Mouse (Mus musculus) mouse embryonic stem cell (cell line): ENCODE data around the gene Calm4.
"Not testable (repeated sequence)": the region's sequence is repeated elsewhere in the genome, so short reads cannot be mapped to it uniquely, and the experiment has no call there.

Source experiments
- in situ Hi-C, 2 experiments: fragments of 300-500 bp; cut with MboI; formaldehyde crosslinking; loops; 1 replicate in 1 of 2; 3 replicates in 1 of 2; pipeline ENCODE4 v1.14.3; 2019 to 2020; ENCODE audit warnings: low sequenced_read_pairs in 2 of 2, low pct_unique_long_range_greater_than_20kb in 1 of 2, mixed read lengths in 1 of 2; ENCODE audit not compliant: unreplicated experiment in 1 of 2

Gene Calm4

DNA sequence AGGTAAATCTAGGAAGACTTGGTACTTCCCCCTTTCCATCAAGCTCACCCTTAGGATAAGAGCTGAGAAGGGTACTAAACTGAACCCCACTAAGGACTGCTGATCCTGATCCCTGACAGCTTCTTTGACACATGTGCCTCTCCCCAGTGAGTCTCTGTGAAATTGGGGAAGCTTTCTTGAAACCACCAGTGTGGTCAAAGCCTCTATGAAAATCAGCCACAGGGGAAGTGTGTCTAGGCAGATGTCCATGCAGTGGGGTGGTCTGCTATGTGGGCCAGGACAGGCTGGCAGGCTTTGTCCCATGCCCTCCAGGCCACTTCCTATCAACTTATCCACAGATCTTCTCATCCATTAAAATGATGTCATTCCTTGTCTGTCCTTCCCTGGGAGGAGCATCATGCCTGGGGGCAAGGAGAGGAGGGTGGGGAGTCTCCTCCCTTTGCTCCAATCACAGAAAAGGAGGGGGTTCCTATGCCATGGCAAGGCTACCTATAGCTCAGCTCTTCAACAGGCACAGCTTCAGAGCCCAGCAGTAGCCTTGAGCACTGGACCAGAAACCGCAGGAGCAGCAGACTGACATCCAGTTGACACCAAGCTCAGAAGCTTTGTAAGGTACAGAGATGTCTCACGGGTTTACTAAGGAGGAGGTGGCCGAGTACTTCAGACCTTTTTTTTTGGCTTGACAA lies 16.2 kb downstream of the Calm4 start, which contains the start of gene Calm5:
TSS of gene Calm5 (plus strand) at position 526 of the 686 bp plus-strand sequence.
- in situ Hi-C loops, result not testable (repeated sequence)

DNA sequence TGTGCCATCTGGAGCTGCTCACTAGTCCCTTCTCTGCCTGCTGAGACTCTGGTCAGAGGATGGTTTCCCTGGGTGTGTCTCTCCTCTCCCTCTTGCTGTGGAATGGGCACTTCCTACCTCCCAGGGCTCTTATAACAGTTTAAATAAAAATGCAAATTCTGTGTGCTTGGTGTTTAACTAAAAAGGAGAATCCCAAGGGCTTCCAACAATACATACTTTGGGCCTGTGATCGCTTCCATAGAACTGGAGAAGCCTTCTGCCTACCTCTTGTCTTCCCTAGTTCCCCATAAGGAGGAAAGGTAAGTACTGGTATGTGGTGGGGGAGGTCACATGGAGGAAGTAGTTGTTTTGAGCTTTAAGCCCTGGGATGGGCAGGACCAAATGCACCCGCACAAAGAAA lies 17.3 kb downstream of the Calm4 start:
- in situ Hi-C loops, result no loop called here

DNA sequence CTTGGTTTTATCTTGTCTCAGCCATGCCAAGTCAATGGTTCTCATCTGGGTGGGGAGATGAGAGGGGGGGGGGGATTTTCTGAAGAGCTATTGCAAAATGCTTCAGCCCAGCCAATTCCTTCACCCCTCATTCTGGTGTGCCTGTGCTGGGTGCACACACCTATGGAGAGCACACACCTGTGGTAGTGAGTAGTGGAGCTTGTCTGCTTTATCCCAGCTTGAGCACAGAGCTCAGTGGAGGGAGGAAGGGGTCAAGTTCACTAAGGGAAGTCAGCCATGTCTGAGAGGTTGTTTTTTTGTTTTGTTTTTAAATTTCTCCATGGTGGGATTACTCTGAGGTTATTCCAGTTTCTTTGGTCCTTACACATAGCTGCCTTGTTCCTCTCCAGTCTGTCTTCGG lies 18.7 kb downstream of the Calm4 start:
- in situ Hi-C loops, result no loop called here

DNA sequence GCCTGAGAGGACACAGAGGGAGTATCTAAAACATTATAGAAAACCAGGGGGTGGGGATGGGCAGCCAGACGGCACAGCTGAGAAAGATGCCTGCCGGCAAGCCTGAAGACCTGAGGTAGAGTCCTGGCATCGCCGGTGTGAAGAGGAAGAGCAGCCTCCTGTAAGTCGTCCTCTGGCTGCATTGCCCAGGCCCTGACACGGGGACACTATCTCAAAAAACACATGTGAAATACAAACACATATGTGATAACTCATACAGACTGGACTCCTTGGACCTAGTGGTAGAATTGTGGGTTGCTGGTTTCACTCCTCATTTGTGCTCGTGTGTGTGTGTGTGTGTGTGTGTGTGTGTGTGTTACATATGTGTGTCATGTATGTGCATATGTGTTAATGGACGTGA lies 23.7 kb downstream of the Calm4 start:
- in situ Hi-C loops, result no loop called here

DNA sequence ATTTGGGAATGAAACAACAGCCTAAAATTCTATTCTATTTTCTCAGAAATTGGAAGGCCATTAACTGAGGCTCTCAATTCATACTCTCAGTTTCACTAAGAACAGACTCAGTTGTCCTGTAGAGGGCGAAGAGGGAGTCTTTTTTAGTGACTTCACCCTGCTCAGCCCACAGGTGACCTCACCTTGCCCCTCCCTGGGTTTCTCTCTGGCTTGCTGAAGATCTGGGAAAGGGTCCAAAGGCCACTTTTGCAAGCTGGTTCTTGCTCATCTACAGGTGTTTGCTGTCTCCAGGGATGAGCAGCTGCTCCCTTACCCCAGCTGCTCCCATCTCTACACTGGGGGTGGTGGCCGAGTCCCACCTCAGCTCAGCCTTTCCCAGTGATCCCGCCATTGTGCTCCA lies 24.8 kb downstream of the Calm4 start:
- in situ Hi-C loops, result no loop called here

DNA sequence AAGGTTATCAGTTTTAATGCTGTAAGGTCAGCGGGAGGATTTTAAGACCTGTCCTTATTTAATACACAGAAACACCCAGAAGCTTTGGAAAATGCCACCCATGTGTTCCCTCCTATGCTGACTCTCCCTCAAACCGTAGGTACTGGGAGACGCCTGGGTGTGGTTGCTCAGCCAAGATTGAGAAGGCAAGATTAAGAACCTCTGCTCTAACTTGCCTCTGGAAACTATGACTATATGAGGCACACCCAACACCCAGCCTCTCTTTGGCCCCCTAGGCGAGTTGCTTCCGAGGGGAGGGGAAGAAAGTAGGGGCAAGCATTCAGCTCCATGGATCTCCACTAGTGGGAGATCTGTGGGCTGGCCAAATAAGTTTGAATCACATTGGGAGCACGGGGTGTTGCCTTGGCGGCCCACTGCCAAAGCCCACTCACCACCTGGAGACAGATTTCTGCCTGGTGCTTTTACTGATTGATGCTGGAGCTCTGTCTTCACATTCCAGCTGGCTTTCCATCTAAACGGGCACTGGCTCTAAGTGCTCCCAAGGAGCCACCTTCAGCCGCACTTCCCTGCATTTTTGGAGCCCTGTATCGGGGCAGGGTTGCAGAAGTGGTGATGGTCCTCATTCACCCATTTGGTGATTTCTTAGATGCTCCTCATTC lies 25.5 kb downstream of the Calm4 start:
- in situ Hi-C loops, result no loop called here

DNA sequence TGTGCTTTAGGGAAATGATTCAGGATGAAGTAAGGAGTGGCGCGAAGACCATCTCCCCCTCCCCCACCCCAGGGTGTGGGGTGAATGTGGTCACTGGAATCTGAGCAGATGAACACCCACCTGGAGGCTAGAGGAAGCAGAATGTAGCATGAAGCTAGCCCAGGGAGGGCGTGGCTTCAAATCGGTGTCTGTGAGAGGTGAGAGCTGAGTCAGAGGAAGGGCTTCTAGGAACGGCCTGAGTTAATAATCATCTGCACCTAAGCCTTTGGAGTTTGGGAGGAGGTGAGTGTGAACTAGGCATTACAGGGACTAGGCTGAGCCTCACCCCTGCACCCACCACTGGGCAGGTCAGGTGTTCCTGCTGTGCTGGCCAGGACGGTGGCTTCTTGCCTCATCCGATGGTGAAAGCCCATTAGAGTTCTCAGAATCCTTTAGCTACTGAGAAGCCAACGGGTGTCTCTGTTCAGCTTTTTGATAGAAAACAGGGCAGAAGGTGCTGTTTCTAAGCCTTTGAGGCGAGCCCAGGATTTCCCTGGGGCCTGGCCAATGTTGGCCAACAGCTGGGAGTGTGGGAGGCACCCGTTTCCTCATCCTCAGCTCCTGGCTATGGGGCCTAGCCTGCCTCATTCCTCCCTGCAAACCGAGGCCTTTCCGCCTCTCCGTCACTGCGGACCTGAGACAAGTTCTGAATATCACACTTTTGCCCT lies 28.2 kb downstream of the Calm4 start:
- in situ Hi-C loops, result no loop called here

DNA sequence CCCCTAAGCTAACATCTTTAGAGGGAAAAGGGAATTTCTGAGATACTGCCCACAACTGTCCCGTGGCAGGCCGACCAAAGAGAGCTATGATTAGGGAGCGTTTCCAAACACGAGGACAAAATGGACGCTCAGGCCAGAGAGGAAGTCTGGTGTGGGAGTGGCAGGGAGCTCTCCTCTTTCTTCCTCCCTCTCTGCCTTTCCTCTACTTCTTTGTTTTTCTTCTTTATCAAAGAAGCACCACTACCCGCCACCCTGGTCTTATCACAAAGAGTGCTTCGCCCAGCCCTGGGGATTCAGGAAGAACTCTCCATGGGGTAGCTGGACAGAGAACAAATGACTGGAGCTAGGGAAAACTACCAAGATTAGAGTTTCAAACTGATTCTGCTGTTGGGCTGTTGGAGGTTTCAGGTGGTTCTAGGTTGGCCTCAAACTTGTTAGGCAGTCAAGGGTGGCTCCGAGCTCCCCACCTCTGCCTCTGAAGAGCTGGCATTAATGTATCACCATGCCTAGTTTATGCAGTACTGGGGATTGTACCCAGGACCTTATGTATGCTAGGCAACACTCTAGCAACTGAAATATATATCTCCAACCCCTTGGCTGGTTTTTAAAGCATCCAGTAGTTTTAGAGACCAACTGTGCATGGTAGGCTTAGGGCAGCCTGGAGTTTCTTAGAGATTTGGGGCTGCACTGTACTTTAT lies 28.9 kb downstream of the Calm4 start:
- in situ Hi-C loops, result no loop called here

DNA sequence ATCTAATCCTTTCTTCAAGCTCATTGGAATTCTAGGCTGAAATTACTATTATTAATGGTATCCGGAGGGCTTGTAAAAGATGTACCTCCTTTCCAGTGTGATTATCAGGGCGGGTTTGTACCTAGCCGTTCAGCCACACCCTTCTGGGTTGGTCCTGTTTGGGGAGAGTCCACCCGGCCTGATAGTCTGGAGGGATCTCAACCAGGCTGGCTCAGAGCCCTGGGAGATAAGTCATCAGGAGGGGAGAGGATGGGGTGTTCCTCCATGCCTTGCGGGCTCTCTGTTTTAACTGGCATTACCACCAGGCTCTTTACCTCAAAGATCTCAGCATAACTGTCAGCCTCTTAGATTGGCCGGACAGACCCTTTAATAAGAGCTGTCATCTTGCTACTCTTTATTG lies 29.6 kb downstream of the Calm4 start:
- in situ Hi-C loops, result no loop called here

DNA sequence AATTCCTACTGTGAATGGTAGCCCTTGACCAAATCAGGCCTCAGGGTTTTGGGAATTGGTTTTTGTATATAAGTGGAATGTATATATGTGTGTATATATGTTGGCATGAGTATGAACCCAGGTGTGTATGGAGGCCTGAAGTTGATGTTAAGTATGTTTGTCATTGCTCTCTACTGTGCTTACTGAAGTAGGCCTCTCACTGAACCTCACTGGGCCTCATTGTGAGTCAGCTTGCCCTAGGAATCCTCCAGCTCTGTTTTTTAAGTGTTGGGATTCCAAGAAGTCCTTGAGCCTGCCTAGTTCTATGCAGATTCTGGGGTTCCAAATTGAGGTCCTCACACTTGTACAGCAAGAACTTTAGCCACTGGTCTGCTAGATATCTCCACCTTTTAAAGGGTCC lies 32.3 kb downstream of the Calm4 start:
- in situ Hi-C loops, result no loop called here

DNA sequence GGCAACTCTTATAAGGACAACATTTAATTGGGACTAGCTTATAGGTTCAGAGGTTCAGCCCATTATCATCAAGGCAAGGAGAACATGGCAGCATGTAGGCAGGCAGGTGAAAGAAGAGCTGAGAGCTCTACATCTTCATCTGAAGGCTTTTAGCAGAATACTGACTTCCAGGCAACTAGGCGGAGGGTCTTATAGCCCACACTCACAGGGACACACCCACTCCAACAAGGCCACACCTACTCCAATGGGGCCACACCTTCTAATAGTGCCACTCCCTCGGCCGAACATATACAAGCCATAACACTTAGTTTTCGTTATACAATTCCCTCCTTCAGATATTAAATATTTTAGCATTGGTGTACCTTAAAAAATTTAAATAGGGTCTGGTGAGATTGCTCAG lies 35.3 kb downstream of the Calm4 start:
- in situ Hi-C loops, result no loop called here

DNA sequence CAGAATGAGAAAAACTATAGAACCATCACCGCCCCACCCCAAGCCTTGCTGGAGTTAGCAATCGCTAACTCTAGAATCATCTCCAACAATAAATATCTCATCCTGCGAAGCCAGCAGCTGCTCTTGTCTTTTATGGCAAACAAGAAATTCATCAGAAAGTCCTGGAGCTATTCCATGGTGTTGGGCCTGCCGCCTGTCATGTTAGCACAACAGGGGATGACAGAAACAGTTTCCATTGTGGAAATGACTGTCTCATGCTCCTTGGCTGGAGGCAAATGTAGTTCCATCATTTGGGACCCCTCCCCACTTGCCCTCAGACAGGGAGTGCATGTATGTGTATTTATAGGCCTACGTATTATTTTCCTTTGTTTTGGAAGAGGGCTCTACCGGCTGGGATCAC lies 38.9 kb downstream of the Calm4 start:
- in situ Hi-C loops, result loop anchor here in 1 of 2 experiments (25.0 kb wide), 1 partner anchor 214 kb away; no protein-coding TSS in a partner anchor

DNA sequence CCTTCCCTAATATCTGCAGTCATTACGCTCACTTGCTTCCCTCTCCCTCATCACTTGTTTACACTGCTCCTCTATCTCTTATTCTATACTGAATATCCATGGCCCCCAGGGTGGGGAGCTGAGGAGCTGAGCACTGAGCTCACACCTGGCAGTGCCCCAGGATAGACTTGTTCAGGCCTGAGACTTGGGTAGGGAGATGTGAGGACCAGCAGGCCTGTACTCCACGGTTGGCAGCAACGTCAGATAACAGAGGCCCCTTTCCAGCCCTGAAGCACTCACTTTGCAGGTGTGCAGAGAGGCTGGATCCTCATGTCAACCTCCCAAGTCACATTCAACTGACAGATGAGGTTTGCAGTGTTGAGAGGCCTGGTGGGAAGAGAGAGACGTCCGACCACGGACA lies 39.6 kb downstream of the Calm4 start:
- in situ Hi-C loops, result loop anchor here in 1 of 2 experiments (25.0 kb wide), 1 partner anchor 215 kb away; no protein-coding TSS in a partner anchor

DNA sequence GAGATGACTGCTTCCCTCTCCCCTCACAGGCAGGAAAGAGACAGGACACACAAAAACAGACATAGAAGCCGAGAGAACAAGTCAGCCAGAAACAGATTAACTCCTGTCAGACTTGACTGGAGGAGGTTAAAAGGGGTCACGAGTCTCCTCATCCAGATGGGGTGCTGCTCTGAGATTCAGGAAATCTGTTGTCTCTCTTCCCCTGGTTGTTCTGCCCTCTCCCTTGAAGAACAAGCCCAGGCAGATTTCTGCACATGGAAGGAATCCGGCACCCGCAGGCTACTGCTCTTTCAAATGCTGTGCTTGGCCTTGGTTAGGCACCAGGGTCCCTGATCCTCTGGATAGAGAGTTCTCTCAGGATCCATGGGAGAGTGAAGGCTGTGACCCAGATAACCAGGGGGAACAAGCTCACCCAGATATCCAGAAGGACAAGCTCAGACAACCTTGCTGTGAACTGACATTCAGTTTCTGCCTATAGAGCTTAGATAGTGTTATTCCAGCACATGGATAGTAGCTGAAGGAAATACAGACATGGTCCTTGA lies 40.2 kb downstream of the Calm4 start:
- in situ Hi-C loops, result loop anchor here in 1 of 2 experiments (25.0 kb wide), 1 partner anchor 215 kb away; no protein-coding TSS in a partner anchor

DNA sequence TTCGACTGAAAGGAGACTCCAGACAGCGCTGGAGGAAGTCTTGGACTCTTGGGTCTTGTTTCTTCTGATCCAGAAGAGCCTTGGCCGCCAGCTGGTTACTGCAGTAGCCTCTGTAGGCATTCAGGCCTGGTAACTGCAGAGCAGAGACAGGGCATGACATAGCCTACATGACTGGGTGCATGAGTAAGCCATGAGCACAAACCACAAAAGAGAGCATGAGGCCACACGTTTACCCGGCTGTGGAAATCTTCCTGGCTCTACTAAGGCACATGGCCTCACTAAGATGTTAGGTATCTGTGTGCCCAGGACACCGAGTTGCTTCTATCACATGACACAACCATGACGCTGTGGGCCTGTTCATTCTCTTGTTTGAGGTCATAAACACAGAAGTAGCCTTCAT lies 49.1 kb downstream of the Calm4 start:
- in situ Hi-C loops, result loop anchor here in 1 of 2 experiments (25.0 kb wide), 1 partner anchor 224 kb away; no protein-coding TSS in a partner anchor
